Mouse (Mus musculus) frontal cortex, postnatal 14 days (tissue): ENCODE measurements around the gene Ppp2r3a.

Source experiments
- DNase-seq, 2 experiments: peaks; one replicate each; pipeline ENCODE4 v3.0.0; 2022; ENCODE audit warnings: low spot score in 2 of 2

Gene Ppp2r3a

DNA sequence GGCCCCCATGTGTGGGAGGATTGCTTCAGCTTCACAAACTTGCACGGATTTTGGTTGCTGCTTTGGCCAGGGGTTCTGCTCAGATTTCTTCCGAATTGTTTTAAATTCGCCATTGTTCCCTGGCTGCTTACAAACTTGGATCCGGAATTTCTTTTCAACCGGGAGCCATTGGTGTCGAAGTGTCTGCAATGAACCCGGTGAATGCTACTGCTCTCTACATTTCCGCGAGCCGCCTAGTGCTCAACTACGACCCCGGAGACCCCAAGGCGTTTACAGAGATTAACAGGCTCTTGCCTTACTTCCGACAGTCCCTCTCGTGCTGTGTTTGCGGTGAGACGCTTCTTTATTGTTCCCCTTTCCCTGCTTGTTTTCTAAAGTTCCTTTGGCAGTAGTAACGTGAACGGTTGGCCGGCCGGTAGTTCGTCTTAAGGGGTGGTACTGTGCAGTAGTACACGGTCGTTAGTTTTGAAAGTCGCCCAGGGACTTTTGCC is 176.5 kb downstream of the Ppp2r3a start:
- no peak for DNase-seq

DNA sequence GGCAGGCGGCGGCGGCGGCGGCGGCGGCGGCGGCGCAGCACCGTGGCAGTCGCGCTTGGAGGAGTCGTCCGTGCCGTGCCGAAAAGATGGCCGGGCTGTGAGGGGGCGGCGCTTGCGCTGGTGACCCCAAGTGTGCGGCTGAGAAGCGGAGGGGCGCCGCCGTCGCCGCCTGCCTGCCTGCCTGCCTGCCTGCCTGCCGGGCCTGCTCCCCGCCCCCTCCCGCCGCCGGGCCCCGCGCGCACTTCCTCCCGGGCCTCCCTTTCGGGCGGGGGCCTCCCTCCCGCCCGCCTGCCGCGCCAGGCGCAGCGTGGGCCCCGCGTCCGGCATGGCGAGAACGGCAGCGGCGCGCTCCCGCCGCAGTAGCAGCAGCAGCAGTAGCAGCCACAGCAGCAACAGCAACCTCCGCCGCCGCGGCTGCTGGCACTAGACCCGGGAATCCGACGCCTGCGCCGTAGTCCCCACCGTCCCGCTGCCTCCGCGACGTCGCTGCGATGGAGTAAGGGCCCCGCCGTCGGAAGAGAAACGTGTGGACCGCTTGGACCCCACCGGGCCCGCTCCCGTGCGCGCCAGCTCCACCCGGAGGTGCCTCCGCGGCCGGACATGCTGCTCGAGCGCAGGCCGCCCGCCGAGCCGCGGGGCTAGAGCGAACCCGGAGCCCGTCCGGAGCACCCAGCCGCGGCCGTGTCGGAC is 177.1 kb downstream of the Ppp2r3a start:
- peak; percentile 68 to 74 for DNase-seq

DNA sequence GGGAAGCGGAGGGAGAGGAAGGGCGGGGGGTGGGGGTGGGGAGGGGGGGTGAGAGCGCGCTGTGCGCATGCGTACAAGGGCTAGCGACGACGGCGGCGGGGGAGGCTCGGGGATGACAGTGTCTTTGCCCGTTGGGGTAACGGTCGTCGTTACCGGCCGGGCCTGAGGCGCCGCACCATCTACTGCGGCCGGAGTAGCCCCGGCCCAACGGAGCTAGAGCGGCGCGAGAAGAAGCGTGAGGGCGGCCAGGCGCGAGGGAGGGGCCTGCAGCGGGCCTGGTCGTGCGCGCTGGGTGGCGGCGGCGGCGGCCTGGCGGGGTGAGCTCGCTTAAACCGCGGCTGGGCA is 177.6 kb downstream of the Ppp2r3a start, which contains the start of gene Msl2:
Gene Msl2 (plus strand): TSS at position 115 of the 345 bp plus-strand sequence.
- no peak for DNase-seq

DNA sequence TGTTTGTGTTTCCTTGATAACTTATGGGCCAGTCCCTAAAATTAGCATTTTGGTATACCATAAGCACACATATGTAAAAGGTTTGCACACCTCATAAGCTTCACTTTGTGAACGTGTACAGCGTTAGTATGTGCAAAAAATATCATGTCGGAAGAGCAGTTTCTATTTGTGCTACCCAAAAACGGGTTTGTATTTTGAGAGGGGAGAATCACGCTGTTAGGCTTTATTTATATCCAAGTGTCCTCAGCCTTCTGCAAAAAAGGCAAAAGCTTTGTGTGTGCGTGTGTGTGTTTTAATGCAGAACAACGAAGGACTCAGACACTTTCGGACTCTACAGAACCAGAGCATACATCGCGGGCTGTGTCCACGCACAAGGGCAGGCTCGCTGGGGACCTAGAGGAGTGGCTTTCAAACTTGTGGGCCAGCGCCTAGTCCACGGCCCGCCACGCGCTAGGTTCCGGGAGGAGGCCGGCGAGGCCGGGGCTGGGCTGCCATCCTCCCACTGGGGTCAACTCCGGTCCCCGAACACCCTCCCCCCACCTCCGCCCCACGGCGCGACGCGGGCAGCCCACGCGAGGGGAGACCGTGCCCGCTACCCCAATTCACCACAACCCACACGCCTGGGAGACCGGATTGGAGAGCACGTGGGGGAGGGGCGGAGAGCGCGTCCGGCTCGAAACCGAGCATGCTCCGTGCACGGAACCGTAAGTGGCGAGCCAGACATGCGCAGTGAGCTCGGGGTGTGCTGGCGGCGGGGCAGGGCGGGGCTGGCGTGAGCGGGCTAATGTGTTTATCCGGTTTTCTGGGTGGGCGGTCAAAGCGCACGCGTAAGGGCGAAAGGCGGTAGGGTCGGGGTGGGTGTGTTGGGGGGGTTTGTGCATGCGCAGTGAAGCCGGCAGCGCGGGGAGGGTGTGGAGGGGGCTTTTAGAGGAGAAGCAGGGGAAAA is 178.3 kb downstream of the Ppp2r3a start:
- DNase-seq: peak; percentile 98

DNA sequence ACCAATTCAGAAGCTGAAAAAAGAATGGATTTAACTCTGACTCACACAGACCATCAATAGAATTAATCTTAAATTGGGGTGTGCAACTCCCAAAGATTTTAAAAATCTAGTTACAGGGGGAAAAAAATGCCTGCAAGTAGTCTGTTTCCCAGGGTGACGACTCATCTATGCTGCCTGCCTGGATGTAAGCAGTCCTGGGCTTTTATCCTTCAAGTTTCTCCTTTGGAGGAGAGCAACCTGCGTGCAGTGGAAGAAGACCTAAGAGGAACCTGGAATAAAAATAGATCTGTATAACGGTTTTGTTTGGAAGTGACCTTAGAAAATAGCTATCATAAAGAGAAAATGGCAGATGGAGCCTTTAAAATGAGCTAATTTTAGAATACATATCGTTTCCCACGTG is 179.1 kb downstream of the Ppp2r3a start:
- DNase-seq: no peak

DNA sequence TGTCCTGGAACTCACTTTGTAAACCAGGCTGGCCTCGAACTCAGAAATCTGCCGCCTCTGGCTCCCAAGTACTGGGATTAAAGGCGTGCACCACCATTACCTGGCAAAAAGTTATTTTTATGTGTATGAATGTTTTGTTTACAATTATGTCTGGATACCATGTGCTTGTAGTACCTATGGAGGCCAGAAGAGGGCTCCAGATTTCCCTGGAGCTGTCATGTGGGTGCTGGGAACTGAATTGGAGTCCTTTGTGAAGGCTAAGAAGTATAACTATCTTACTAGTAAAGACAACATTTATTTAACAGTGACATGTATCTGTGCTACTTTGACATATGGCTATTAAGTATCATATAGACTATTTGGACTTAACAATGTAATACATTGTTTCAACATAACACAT is 181.8 kb downstream of the Ppp2r3a start:
- no peak for DNase-seq

DNA sequence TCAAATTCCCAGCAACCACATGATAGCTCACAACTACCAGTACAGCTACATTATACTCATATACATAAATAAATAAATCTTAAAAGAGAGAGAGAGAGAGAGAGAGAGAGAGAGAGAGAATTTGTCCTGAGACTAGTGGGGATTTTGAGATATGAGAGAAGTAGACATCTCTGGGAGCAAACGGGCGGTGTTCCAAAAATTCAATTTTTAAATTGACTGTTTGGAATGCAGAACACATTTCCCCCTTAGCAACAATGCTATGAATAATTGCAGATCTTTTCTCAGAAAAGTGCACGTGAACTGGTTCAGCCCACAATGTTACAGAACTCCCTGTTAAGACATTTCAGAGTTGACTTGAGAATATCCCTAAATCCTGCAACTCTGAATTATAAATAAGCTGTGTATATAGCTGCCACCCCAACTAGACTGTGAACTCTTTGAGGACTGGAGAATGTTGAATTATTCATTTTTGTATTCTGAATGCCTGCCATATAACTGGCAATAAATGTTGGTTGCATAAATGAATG is 186.5 kb downstream of the Ppp2r3a start:
- DNase-seq: no peak

DNA sequence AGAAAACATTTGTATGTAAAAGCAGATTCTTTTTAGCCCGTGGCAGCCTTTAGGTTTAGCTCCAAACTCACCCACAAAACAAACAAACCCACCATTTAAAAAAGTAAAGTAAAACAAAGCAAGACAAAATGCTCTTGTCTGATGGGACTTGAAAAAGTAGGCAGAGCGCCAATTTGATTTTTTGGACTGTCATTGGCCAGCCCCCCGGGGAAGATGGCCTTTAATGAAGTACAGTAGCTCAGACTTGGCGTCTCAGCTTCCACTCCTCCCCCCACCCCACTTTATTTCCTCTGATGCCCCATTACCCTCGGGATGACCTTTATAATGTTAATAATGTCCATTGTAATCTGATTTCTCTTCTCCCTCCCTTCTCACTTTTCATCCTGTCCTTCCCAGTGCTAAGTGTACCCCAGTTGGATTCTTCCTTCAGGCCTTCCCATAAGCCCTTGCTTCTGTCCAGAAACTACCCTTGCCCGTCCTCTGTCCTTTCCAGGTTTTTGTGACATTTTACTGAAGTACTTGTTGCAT is 189.3 kb downstream of the Ppp2r3a start:
- DNase-seq: no peak

DNA sequence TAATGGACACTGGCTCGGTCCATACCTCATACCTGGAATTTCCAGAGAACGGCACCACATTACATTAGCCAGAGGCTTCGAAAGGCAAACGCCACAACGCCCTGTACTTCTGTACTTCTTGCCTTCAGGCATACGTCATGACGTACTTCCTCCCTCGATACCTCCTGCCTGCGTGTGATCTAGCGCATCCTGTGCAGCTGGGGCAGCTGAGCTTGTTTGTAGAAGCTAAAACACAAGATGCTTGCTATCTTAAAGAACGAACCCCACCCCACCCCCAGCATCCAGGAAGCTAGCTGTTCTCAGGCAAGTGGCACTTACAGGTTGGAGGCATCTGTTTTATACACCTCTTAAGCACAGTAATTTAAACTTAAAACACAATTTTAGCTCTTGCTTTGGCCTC is 190.6 kb downstream of the Ppp2r3a start:
- no peak for DNase-seq

DNA sequence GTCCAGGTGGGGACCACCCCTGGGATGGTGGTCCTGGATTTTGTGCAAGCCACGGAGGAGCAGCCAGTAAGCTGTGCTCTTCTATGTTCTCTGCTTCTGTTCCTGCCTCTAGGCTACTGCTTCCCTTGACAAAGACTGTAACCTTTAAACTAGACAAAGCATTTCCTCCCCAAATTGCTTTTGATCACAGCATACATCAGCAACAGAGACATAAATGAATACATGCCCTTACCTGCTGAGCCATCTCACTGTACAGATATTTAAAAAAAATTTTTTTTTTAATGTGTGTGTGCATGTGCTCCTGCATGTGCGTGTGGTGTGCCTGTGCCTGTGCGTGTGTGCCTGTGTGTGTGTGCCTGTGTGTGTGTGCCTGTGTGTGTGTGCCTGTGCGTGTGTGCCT is 194.4 kb downstream of the Ppp2r3a start:
- DNase-seq: no peak
